Mouse (Mus musculus) 3T3-L1 (cell line): ENCODE data around the gene Acot13.

ENCODE experiments used
- DNase-seq: peaks from one replicate; pipeline ENCODE4 v3.0.0-alpha.2; 2015; ENCODE audit warnings: low read depth, low spot score

The Acot13 gene

DNA sequence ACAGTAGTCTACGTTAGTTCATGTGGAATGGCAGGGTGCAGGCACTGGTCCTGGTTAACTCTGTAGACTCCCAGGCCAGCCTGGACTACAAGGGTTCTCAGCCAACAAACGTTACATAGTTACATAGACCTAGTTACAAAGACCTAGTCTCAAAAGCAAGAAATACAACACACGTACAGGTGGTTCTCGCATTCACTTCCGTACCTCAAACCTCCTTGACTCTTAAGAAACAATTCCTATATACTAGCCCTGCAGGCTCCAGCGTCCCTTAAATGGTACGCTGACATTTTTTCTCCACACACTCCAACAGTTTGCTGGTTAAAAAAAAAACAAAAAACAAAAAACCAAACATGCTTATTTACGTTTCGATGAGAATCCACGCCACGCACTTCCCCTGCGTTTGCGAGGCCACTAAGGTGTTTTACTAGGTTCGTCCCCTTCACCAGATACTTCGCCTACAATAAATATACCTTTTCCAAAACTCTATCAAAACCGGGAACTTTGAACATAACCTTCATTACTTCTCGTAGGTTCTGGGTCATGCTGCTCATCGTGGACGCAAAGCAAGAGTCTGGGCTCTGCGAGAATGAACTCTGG, 486 bp downstream of the Acot13 start:
- DNase-seq = peak; percentile 32

- no peak for DNase-seq
These were observed 5.2 kb downstream of the Acot13 start for GRCm38 (mm10) chr13:24826116-24826515.

GRCm38 (mm10) chr13:24825587-24825986, 5.8 kb downstream of the Acot13 start:
- peak; percentile 60 for DNase-seq

DNA sequence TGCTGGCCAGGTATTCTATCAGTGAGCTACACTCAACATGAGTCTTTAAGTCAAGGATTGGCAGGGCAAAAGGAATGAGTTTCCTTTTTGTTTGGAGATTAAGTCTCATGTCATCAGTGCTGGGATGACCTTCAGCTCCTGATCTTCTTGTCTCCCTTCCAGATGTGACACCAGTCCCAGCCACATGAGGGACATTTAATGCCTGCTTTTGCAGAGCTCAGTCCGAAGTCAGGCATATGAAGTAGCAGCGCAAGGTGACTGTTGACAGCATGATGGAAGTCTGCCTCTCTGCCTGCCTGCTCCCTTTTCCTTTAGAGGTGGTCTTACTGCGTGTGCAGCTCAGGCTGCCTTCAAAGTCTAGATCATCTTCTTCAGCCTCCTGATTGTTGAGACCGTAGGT, 6.7 kb downstream of the Acot13 start:
- no peak for DNase-seq

- peak; percentile 54 for DNase-seq
These were observed 8.5 kb downstream of the Acot13 start for GRCm38 (mm10) chr13:24822663-24823343.

DNA sequence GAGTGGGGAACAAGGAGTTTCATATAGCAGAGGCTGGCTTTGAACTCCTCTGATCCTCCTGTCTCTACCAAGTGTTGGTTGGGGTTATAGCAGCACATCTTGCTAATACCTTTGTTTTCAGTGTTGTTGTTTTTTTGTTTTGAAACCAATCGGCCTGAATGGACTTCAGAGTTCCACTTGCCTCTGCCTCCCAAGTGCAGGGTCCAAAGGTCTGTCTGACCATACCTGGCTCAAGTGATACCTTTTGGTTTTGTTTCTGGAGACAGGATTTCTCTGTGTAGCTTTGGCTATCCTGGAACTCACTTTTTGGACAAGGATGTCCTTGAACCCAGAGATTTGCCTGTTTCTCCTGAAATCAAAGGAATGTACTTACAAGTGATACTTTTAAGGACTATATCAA, 11.4 kb downstream of the Acot13 start:
- DNase-seq = no peak

DNA sequence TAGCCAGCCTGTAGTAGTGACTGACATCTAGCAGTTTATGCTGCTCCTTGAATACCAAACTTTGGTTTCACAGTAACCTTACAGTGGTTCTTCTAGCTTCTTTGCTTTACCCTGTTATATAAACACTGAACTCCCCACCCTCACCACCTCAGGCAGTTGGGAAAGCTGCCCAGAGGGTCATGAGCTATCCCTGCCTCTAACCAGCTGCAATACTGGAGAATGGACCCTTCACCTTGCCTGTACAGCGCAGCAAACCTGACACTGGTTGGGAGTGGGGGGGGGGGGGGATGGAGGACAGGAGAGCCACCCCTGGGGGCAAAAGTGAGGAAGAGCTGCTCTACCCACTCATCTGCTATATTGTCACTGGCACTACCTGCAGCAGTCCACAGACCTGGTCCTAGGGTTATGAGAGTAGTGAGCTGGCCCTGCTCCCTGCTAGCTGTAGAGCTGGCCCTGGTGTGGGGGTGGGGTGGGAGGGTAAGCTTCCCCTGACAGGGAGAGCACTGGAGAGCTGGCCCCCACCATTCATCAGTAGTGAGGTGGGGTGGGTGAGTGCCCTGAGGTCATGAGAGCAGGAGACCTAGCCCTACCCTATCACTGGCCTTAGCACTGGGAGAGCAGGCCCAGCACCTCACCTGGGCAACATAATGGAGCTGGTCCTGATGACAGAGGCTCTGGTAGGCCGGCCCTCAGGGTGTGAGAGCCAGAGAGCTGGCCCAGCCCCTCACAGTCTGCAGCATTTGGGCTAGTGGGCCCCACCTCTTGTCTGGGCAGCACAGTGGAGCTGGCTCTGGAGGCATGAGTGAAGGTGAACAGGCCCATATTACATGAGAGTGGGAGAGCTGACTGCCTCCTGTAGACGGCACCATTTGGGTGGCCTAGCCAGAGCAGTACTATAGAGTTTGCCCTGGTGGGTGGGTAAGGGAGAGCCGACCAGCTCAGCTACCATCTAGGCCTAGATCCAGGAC, 14.9 kb downstream of the Acot13 start:
- DNase-seq = peak; percentile 61

- no peak for DNase-seq
These were observed 16.7 kb downstream of the Acot13 start for GRCm38 (mm10) chr13:24814616-24815015.

DNA sequence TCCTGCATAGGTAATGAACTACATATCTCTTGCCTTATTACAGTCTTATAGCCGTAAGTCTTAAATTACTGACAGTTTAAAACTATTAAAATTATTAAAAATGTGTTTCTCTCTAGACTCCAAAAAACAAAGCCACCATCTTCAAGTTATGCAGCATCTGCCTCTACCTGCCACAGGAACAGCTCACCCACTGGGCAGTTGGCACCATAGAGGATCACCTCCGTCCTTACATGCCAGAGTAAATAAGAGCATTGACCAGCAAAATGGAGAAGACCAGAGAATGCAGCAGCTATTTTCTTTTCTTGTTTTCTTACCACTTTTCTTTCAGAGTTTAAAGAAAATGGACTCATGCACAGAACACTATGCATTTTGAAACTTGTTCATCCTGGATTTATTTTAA, 18.8 kb downstream of the Acot13 start:
- no peak for DNase-seq

GRCm38 (mm10) chr13:24806079-24806478, 25.3 kb downstream of the Acot13 start:
- DNase-seq = no peak

GRCm38 (mm10) chr13:24803196-24803595, 28.1 kb downstream of the Acot13 start:
- no peak for DNase-seq

DNA sequence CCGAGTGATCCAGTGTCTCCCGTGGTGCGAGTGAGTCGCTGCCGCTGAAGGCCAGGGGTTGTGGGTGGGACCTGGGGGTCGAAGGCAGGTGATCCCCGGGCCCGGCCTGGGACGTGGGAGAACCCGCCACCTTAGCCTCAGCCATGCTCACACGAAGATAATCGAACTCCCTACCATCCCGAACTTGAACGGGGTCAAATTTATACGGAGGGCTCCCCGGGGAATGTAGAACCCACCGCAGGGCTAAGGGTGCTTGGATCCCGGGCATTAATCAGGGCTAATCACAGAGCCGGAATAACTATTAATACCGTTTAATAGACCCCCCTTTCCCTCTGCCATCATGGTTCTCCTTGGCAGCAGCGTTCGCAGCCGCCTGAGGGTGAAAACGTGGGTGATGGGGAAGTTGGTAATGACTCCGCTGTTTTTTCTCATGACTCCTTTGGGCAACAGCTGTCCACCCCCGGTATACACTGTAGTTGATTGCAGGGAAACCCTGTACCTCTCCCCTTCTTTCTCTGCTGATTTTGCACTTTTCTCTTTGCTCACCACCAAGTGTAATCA, 29.1 kb downstream of the Acot13 start:
- peak; percentile 68 for DNase-seq

- no peak for DNase-seq
These were observed 29.9 kb downstream of the Acot13 start, which contains the start of gene BC005537 for GRCm38 (mm10) chr13:24801308-24801921. TSS of gene BC005537 (plus strand) at chr13:24801657.

DNA sequence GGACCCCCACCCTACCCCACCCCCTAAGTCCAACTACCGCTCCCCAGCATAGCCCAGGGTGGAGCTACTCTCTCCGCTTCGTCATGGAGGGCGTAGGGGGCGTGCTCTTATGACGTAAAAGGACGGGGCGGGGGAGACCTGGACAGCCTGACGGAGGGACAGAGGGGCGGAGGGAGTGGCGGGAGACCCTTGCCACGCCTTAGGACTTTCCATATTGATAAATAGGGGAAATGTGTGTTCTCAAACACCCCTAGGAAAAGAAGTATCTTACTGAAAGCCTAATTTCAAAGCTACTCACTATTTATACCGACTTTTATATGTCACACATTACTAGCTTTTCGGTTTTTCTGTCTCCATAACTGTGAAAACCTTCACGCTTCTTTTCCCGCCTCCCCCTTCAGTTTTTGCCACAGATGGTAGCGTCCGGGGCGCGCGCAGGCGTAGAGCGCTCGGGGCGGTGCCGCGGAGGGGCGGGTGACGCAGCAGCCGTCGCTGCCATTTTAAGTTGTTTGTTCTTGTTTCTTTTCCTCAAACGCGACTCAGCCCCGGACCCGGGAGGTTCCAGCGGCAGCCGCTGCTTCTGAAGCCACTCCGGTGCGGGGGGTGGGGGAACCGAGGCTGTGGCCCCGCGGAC, 30.5 kb downstream of the Acot13 start:
- DNase-seq = peak; percentile 96

GRCm38 (mm10) chr13:24799925-24800673, 31.2 kb downstream of the Acot13 start:
- peak; percentile 48 for DNase-seq

DNA sequence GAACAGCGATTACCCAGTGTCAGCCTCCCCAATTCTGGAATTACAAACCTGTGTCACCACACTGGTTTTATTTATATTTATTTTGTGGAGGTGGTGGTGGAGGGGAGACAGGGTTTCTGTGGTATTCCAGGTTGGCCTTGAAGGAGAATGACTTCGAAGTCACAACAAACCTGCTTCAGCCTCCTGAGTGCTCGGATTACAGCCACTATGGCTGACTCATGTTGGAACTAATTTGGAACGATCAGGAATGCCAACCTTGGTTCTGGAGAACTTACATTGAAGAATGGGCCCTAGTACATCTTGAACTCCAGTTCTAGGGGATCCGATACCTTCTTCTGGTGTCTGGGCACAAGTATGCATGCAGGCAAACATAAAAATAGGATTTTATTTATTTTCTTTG, 32.0 kb downstream of the Acot13 start:
- peak; percentile 52 for DNase-seq

- no peak for DNase-seq
These were observed 32.7 kb downstream of the Acot13 start for GRCm38 (mm10) chr13:24798686-24799085.

DNA sequence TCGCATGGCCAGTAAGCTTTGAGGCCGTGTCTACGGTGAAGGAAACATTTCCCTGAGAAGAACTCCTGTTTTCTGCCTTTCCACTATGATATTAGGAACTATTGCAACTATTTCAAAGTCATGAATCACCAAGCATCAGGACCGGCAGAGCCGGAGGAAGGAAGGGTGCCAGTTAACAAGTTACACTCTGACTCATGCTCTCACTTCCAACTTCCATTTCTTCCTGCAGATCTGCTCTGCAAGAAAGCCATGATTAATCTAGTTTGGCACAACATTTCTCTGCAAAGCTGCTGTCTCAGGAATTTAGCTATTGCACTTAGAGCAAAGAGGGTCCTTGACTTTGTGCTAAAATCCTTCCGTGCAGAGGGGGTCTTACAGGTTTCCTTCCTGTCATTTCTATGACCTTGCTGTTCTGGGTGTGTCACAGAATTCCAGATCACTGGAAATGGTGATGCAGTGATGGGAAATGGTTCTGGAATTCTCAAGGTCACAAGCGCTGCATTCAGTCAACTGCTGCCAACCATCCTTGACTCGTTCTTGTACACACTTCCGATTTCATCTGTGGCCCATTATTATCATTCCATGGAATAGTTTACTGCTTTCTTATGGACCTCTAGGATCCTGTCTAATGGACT, 38.8 kb downstream of the Acot13 start:
- DNase-seq = peak; percentile 88

DNA sequence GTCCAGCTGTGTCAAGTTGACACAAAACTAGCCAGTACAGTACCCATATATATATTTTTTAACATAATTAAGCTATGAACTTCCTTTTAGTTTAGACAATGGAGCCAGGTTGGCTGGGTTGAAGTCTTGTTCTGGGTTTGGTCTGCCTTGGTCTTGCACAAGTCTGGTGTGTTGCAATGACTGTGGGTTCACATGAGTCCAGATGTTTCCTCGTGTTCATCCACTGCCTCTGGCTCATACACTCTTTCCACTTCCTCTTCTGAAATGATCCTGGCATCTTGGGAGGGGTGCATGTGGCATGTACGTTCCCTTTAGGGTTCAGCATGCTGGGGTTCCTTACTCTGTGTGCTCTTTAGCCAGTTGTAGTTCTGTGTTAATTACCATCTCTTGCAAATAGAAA, 40.0 kb downstream of the Acot13 start:
- DNase-seq = peak; percentile 78

- no peak for DNase-seq
These were observed 43.9 kb downstream of the Acot13 start for GRCm38 (mm10) chr13:24787477-24787876.
